ENCODE assay signal across 8 mouse cellular contexts in the genomic region with DNA sequence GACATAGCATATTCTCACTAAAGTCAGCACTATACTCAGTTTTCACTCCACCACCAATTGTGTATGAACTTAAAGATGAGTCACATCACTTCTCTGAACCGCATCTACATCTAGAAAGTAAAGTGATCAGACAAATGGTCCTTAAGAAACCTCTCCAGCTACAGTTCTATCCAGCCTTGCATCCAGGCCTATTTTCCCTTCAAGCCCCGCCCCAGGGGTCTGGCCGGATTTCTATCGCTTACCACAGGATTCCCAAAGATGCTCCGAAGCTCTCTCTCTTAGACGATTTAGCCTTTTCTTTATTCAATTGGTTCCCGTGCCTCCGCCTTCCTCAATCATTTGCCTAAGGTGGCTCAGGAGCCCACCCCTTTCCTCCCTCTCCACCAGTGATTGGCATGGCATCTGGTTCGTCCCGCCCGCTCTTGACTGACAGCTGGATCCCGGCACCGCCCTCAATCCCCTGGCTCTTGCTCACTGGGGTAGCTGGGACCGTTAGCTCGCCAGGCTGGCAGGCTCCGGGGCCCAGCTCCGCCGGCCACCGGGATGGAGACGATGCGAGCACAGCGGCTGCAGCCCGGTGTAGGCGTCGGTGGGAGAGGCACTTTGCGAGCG. TPM values are rescaled to one million over a fixed set of nuclear protein-coding genes. Genes with fewer than 3 reads are reported as not detected.
DNase-seq lines count a peak whose midpoint lies in the region; ATAC-seq and TF ChIP-seq lines count a peak whose summit lies in the region.

Lix1l (plus strand) TSS at position 511 of the 612 bp plus-strand sequence.

- TF ChIP-seq EP300 in liver, embryonic 14.5 days (IDR thresholded peaks at IDR 0.05; ENCODE audit: low read depth): no peak

- H3K27ac ChIP-seq in brown adipose tissue, adult 24 weeks (replicated peaks; ENCODE audit: low read depth, low read length): peak within 1 kb of the TSS; percentile 70
- peak within 1 kb of the TSS; percentile 96 for H3K27ac ChIP-seq in forebrain, embryonic 10.5 days
- H3K27ac ChIP-seq in heart, embryonic 14.5 days (replicated peaks in 1 of 2; ENCODE audit: control insufficient read depth in 1 of 2, insufficient read depth in 1 of 2, low read depth in 2 of 2, low read length in 2 of 2): peak within 1 kb of the TSS; percentile 89 to 93
- no peak within 1 kb of the TSS for H3K27ac ChIP-seq in liver, embryonic 14.5 days
- H3K27ac ChIP-seq in stomach, embryonic 15.5 days: peak within 1 kb of the TSS; percentile 96

- H3K27me3 ChIP-seq in forebrain, embryonic 10.5 days (ENCODE audit: poor library complexity, severe bottlenecking): peaks cover 36% of the 10 kb centered on the region
- H3K27me3 ChIP-seq in heart, embryonic 14.5 days (ENCODE audit: control insufficient read depth, insufficient read depth, low read length): no peaks in the 10 kb centered on the region
- H3K27me3 ChIP-seq in liver, embryonic 14.5 days (ENCODE audit: control insufficient read depth, insufficient read depth, low read length): peaks cover 68% of the 10 kb centered on the region
- H3K27me3 ChIP-seq in stomach, embryonic 15.5 days (replicated peaks): 0 out of 2 replicates have a peak, but pooled peaks cover 10% of the 10 kb centered on the region

- no peaks in the 10 kb centered on the region; the same call in 1 of the 2 replicates for H3K4me1 ChIP-seq in brown adipose tissue, adult 24 weeks (ENCODE audit: control insufficient read depth, insufficient read depth, insufficient read length, low read length)
- peaks cover 86% of the 10 kb centered on the region for H3K4me1 ChIP-seq in forebrain, embryonic 10.5 days
- H3K4me1 ChIP-seq in heart, embryonic 14.5 days (ENCODE audit: control insufficient read depth in 2 of 2, insufficient read depth in 2 of 2, low read length in 2 of 2): peaks cover 7 to 53% of the 10 kb centered on the region in 2 experiments
- H3K4me1 ChIP-seq in liver, embryonic 14.5 days (replicated peaks; ENCODE audit: control insufficient read depth in 2 of 2, insufficient read depth in 2 of 2, low read length in 1 of 2): no peaks in the 10 kb centered on the region
- peaks cover 30% of the 10 kb centered on the region for H3K4me1 ChIP-seq in stomach, embryonic 15.5 days

- no peak for TF ChIP-seq CTCF in liver, embryonic 14.5 days (IDR thresholded peaks at IDR 0.05; ENCODE audit: low read depth)

- H3K4me2 ChIP-seq in heart, embryonic 14.5 days (ENCODE audit: low read length): peak within 1 kb of the TSS; percentile 81
- H3K4me2 ChIP-seq in liver, embryonic 14.5 days (ENCODE audit: low read depth): peak within 1 kb of the TSS; percentile 77
- H3K4me2 ChIP-seq in stomach, embryonic 15.5 days: peak within 1 kb of the TSS; percentile 73

- peak; percentile 67 to 74 for DNase-seq in CD8-positive naive resting alpha-beta T cell, adult 2 months (ENCODE audit: low read depth in 2 of 2, low spot score in 2 of 2)
- peak; percentile 95 for DNase-seq in forebrain, embryonic 10.5 days (ENCODE audit: extremely low spot score, low spot score)
- peak; percentile 95 for DNase-seq in kidney, postnatal 10 days
- DNase-seq in liver, embryonic 14.5 days (ENCODE audit: low read depth in 3 of 3, low spot score in 3 of 3): peak; percentile 68 to 77 (median 70)
- peak; percentile 92 for DNase-seq in neural tube, embryonic 10.5 days (ENCODE audit: extremely low spot score, low spot score)

- under 1% methylated on average over 27 of the region's 27 CpGs for WGBS in forebrain, embryonic 10.5 days
- WGBS in heart, embryonic 14.5 days: under 1% methylated on average over 27 of the region's 27 CpGs
- WGBS in liver, embryonic 14.5 days (ENCODE audit: insufficient replicate concordance): 1% methylated on average over 27 of the region's 27 CpGs
- WGBS in stomach, embryonic 15.5 days: under 1% methylated on average over 27 of the region's 27 CpGs

- ATAC-seq in heart, embryonic 14.5 days (ENCODE audit: insufficient number of reproducible peaks, insufficient read depth, low FRiP score, low read depth): peak; percentile 91
- ATAC-seq in liver, embryonic 14.5 days (ENCODE audit: insufficient read depth): peak; percentile 93
- peak; percentile 89 for ATAC-seq in stomach, embryonic 15.5 days (ENCODE audit: insufficient read depth, low FRiP score, low read depth)

- H3K9me3 ChIP-seq in forebrain, embryonic 10.5 days: no peaks in the 10 kb centered on the region
- H3K9me3 ChIP-seq in heart, embryonic 14.5 days (ENCODE audit: control insufficient read depth, low read length): no peaks in the 10 kb centered on the region
- no peaks in the 10 kb centered on the region for H3K9me3 ChIP-seq in liver, embryonic 14.5 days (ENCODE audit: control insufficient read depth, low read length)
- H3K9me3 ChIP-seq in stomach, embryonic 15.5 days: no peaks in the 10 kb centered on the region

- H3K9ac ChIP-seq in heart, embryonic 14.5 days (ENCODE audit: low read length): peak within 1 kb of the TSS; percentile 82
- H3K9ac ChIP-seq in liver, embryonic 14.5 days (replicated peaks): peak within 1 kb of the TSS; percentile 47
- peak within 1 kb of the TSS; percentile 59 for H3K9ac ChIP-seq in stomach, embryonic 15.5 days

- peak within 1 kb of the TSS; percentile 67 for H3K4me3 ChIP-seq in brown adipose tissue, adult 24 weeks (ENCODE audit: insufficient read depth, low read depth, low read length)
- H3K4me3 ChIP-seq in forebrain, embryonic 10.5 days: peak within 1 kb of the TSS; percentile 93
- H3K4me3 ChIP-seq in heart, embryonic 14.5 days (ENCODE audit: control insufficient read depth in 1 of 2, insufficient read depth in 1 of 2, low read depth in 1 of 2, low read length in 2 of 2): peak within 1 kb of the TSS; percentile 61 to 69
- H3K4me3 ChIP-seq in liver, embryonic 14.5 days (ENCODE audit: insufficient read depth in 1 of 2, low read depth in 2 of 2, low read length in 2 of 2): peak within 1 kb of the TSS; percentile 58 to 62
- H3K4me3 ChIP-seq in stomach, embryonic 15.5 days (replicated peaks): peak within 1 kb of the TSS; percentile 67

- peaks cover 23% of the 10 kb centered on the region for H3K36me3 ChIP-seq in forebrain, embryonic 10.5 days (replicated peaks)
- peaks cover 11% of the 10 kb centered on the region; the same call in 1 of the 2 replicates for H3K36me3 ChIP-seq in heart, embryonic 14.5 days (ENCODE audit: control insufficient read depth, insufficient read depth, low read length)
- no peaks in the 10 kb centered on the region for H3K36me3 ChIP-seq in liver, embryonic 14.5 days (replicated peaks; ENCODE audit: control insufficient read depth, insufficient read depth, low read depth)
- no peaks in the 10 kb centered on the region for H3K36me3 ChIP-seq in stomach, embryonic 15.5 days

RNA-seq across cellular contexts. Expression of gene Lix1l, which starts in this region (rescaled TPM):
- 10.0 and 11.0 TPM in 2 replicates for polyA plus RNA-seq in brown adipose tissue, adult 24 weeks (2012; ENCODE audit: insufficient read depth, insufficient read length, missing spikeins)
- polyA plus RNA-seq in forebrain, embryonic 10.5 days (2016; fragmentation: Nextera tagmentation; extraction: Ambion mirVana): 3.2 and 3.9 TPM in 2 replicates
- 5.6 and 6.7 TPM in 2 replicates for polyA plus RNA-seq in heart, embryonic 14.5 days (2014; fragmentation: Nextera tagmentation; extraction: Ambion mirVana)
- 2.7 and 2.9 TPM in 2 replicates for polyA plus RNA-seq in liver, embryonic 14.5 days (2012; rRNA removed)
- 0.32 and 0.48 TPM in 2 replicates for polyA plus RNA-seq in liver, embryonic 14.5 days (2014; fragmentation: Nextera tagmentation; extraction: Ambion mirVana)
- 6.4 and 6.9 TPM in 2 replicates for polyA plus RNA-seq in stomach, embryonic 15.5 days (2015; fragmentation: Nextera tagmentation; extraction: Ambion mirVana)
